Mouse (Mus musculus) kidney, postnatal 14 days (tissue): ENCODE measurements around the gene Slc16a9.

ENCODE experiments used
- DNase-seq: peaks from one replicate; pipeline ENCODE4 v3.0.0; 2022; ENCODE audit warnings: mixed read lengths

Slc16a9 gene

DNA sequence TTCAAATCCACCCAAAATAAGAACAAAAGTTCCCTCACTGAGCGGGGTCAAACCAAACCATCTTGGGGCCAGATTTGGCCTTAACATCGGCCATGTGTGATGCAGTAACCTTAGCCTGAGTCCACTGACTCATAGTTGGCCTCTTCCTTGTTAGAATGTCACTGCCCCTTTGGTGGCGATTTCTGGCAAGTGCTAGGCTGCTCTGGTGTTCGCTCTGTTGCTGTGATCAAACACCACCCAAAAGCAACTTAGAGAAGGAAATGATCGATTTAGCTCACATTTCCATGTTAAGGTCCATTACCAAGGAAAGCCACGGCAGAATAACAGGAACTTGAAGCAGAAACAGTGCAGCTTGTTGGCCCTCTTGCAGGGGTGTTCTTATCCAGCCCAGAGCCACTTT lies 5.9 kb downstream of the Slc16a9 start:
- DNase-seq = no peak

DNA sequence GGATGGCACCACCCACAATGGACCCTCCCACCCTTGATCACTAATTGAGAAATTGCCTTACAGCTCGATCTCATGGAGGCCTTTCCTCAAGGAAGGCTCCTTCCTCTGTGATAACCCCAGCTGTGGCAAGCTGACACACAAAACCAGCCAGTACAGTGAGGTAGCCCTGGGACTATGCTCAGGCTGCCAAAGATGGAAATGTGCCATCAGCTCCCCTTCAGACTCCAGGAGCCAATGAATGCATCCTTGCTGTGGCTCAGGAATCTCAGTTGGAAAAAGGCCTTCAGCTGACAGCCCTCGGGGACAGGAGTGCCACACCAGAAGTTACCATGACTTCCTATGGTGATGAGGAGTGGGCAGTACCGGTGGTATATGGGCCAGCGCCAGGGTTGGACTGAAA lies 9.8 kb downstream of the Slc16a9 start:
- DNase-seq = no peak

DNA sequence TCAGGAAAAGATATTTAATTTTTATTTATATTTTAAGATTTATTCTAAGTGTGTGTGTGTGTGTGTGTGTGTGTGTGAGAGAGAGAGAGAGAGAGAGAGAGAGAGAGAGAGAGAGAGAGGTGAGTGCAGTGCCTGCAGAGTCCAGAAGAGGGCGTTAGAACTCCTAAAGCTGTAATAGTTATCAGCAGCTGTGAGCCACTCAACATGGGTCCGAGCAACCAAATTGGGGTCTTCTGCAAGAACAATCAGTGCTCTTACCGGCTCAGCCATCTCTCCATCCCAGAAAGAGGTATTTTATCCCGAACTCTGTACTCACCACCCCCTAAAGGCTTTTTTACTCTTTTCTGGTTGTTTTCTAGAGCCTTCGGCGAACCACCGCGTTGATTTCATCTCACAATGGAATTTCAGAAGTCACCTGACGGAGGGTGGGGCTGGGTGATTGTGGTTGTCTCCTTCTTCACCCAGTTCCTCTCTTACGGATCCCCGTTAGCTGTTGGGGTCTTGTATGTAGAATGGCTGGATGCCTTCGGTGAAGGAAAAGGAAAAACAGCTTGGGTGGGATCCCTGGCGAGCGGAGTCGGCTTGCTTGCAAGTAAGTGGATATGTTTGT lies 10.8 kb downstream of the Slc16a9 start:
- no peak for DNase-seq

DNA sequence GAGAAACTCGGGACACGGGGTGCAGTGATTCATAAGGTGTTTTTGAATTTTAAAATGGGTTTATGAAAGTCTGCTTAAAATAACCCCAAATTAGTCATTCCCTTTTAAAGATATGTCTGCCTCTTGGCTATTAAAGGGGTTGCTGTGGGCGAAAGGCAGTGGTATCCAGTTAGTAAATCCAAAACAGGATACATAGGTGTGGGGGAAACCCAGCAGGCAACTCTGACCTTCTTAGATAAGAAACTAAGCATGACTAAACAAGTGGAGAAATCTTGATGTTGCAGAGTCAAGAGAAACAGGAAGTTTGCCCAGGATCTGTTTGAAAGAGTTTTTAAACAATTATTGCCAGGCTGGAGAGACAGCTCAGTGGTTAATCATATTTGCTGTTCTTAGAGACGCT lies 12.1 kb downstream of the Slc16a9 start:
- no peak for DNase-seq

DNA sequence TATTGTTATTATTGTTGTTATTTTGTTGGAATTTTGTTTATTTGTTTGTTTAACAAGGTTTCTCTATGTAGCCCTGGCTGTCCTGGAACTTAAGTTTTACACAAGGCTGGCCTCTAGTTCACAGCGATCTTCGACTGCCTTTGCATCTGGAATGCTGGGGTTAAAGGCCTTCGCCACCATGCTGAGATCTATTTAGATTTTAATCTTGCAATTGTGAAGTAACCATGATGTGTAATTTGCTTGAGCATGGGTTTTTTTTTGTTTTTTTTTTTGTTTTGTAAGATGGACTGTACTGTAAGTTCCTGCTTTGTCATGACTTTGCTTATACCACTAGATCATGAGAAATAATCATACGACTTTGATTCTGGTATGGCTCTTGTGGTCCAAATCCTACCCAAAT lies 16.0 kb downstream of the Slc16a9 start:
- no peak for DNase-seq

DNA sequence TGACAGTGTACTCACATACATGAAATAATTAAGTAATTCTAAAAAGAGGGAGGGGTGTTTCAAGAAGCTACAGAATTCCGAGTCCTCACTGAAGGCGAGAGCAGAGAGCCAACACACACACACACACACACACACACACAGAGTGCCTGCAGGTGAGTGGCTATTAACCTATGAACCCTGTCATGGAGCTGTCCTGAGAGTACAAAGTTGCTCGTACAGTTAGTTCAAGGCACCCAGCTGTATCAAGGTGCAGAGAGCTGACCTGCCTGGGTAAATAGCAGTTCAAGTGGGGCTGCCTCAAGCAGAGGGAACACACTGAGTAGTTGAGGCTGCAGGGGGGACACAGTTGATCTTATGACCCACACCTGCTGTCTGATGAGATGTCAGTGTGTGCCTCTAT lies 17.2 kb downstream of the Slc16a9 start:
- DNase-seq = peak; percentile 79

DNA sequence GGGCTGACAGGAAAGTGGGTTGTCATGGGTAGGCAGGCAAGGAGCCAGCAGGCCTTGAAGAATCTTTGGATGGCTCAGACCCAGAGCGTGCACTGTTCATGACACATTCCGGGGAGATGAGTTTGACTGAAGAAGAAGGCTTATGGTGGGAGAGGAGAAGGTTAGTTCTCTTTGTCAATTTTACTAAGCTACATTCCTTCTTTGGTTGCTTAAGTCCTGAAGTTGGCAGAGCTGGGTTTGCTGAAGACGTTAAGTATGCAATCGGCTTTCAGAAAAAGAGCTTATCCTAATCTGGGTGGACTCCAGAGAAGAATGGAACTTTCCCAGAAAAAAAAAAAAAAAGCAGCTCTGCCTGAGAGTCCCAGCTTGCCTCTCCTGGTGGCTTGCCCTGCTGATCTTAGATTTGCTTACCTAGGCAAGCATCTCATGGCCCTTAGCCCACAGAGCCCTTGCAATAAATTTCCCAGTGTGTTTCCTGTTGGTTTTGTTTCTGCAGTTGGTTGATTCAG lies 18.8 kb downstream of the Slc16a9 start:
- DNase-seq = peak; percentile 62

DNA sequence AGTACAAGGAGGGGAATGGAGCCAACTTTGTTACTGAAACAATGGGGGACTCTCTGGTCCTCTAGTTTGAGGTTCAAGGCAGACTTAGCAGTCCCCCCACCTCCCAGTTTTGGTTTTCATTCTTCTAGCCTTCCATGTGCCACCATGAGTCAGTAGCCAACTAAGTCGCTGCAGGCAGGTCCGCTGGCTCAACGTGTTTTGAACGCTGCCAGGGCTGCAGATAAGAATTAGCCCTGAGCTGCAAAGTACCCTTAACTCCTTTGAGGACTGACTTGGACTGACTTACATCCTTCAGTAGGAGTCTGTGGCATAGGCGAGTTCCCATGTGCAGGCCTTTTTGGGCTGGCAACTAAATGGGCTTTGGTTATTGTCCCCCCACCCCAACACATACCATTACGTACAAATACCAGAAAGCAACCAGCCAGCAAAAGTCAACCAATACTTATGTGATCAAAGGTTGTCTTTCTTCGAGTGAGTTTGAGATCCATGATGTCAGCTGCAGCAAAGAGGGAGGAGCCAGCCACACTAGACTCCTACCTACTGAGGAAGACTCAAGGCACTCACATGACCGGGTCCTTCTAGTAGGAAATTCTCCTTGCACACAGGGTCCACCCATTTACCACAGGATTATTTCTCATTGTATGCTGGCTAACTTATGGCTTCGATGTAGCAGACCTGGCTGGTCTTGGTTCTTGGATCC lies 19.6 kb downstream of the Slc16a9 start:
- no peak for DNase-seq

DNA sequence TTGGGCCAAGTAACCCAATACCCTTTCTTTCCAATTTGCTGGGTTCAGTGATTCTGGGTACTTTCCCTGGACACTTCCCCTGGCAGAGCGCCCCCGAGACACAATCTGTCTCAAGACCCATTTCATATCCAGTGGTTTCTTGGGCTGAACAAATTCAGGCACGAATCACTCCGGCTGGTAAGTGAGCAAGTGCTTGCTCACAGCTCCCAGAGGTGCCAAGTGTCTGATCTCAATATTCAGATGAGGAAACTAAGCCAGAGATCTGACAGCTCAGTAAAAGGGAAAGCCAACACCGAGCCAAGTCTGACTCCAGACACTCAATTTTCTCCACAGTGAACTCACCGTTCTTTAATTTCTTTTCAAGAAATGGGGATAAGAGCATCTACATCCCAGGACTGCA lies 21.6 kb downstream of the Slc16a9 start:
- no peak for DNase-seq

DNA sequence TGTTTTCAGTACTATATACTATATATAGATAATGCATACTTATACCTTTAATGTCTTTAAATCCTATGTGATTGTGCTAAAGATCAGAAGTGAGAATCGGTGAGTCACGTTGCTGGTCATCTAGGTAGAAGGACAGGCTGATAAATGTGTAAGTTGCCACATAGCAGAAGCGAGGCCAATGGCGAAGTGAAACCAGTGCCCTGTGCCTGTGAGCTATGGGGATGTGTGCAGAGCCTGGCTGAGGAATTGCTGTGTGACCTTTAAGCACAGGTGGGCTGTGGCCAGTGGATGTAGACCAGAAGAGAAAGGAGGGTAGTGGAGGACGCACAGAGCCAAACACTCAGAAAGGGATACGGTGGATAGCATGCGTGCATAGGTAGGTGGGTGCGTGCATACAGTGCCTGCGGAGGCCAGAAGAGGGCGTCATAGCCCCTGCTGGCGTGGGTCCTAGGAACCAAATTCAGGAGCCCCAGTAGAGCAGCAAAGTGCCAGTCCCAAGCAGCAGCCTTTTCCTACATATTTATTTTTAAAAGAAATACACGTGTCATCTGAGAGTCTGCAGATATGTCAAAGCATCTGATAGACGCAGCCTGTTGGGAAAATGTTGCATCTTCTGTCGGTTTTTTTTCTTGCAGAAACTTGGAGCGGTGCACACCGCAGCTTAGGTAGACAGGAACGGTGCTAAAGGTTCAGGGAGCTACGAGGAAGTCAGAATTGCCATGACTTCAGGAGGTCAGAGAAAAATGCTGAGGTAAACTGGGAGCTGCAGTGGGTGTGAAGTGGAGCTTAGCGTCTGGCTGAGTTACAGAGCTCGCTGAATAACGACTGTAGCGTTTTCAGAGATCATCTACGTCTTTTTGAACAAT lies 23.9 kb downstream of the Slc16a9 start:
- DNase-seq = no peak

DNA sequence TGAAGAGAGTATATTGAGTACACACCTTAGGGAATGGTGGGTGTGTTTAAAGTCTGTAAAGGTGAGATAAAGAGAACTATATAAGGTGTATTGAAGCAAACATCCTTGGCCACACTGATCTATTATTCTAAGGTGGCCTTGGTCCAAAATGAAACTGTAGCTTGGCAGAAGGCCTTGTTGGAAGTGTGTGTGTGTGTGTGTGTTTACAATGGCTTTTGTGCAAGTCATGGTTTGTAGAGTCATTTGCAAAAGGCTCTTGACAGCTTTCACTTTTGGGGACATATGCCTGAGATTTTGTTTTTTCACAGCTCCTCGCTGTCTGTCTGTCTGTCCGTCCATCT lies 24.5 kb downstream of the Slc16a9 start:
- no peak for DNase-seq

DNA sequence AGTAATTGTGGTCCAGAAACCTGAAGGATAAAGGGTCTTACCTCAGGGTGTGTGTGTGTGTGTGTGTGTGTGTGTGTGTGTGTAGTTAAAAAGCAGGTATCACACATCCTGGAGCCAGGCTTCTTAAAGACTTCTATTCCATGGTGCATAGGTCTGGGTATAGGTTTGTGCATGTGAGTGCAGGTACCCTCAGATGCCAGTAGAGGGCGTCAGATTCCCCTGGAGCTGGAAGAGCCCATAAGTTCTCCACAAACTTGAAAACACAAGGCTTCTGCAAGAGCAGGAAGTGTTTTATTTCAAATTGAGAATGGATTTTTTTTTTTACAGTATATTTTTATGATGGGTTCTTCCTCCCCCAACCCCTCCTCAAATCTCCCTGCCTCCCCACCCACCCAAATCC lies 31.8 kb downstream of the Slc16a9 start:
- no peak for DNase-seq

DNA sequence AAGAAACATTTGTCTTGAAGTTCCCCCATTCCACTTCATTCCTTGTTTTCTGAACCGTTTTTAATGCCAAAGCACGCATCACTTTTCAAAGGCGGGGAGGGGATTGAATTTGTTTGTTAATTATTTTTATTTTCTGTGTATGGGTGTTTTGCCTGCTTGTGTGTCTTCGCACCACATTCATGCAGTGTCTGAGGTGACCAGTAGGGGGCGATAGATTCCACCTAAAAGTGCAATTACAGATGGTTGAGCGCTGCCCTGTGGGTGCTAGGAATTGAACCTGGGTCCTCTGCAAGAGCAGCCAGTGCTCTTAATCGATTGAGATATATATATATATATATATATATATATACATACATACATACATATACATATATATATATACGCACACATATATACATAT lies 34.4 kb downstream of the Slc16a9 start:
- DNase-seq = no peak

DNA sequence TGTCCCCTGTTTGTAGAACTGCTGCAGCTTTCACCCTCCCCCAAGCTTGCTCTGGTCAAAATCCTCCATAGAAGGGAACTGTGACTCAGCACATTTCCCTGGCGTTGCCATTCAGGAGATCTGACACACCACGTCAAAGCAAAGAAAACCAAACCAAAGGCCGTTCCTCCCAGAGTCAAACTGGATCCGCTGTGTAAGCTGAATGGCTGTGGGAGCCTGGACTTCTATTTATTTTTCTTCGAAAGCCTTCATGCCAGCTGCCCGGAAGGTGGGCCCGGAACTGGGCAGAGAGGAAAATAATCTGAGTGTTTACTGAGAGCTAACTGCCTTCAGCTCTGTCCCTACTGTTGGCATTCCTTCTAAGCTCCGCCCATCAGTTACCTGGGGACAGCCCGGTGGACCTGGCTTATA lies 42.9 kb downstream of the Slc16a9 start:
- peak; percentile 72 for DNase-seq

DNA sequence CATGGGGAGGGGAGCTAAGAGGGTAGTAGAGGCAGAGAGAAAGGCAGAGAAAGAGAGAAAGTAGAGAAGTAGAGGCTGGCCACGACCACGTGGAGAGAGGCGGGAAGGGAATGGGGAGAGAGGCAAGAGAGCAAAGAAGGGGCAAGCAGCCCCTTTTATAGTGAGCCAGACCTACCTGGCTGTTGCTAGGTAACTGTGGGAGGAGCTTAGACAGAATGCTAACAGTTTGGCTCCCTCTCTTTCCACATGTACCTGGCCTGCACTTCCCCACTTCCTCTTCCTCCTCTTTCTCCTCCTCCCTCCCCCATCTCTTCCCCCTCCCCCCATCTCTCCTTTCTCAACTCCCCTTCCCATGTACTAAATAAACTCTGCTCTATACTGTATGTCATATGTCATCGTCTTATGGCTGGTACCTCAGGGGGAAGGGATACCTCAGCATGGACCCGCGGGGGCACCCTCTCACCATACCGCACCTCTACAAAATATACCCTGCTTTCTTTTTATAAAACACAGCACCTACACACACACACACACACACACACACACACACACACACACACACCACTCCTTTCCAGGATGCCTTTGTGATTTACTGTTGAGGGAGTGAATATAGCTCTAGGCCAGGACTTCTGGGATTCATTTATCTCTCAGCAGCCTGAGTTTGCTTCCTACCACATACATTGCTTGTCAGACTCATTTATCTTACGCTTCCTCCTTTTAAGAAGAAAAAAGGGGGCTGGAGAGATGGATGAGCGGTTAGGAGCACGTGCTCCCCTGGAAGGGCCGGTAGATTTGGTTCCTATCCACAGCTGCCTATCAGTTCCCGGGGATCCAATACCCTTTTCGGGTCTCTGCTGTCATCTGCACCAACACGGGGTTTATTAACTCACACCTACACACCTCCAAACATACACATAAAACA lies 43.8 kb downstream of the Slc16a9 start:
- DNase-seq = no peak

DNA sequence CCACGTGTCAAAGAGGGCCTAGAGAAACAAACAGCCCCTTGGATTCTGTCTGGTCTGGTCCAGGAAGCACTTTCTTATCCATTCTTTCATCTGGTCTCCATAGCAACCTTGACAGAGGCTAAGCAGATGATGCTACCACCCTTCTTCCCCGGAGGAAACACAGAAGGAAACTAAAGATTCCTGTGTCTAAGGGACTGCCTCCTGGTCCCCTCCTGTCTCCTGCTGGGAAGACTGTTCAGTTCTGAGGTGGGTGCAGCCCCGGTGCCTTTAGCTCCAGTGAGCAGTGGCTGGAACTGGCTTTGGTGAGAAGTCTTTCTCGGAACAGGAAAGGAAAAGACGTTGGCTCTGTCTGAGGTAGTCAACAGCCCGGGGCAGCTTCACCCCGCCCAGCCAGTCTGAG lies 47.1 kb downstream of the Slc16a9 start:
- DNase-seq = no peak

DNA sequence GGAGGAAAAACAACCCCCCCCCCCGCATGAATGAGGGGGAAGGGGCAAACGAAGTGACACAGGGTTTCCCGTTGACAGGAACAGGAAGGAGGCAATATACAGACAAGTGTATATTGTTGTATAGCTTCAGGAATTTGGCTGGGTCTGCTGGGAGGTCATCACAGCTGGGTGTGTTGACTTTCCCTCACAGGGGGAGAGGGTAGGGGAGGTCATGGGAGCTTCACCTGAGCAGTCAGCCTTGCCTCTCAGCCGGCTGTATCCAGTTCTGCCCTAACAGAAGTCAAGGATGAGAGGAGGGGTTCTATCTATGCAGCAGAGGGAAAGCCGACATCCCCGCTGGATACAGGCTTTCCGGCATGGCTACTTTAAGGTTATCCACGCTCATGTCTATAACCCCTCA lies 49.2 kb downstream of the Slc16a9 start:
- DNase-seq = no peak

DNA sequence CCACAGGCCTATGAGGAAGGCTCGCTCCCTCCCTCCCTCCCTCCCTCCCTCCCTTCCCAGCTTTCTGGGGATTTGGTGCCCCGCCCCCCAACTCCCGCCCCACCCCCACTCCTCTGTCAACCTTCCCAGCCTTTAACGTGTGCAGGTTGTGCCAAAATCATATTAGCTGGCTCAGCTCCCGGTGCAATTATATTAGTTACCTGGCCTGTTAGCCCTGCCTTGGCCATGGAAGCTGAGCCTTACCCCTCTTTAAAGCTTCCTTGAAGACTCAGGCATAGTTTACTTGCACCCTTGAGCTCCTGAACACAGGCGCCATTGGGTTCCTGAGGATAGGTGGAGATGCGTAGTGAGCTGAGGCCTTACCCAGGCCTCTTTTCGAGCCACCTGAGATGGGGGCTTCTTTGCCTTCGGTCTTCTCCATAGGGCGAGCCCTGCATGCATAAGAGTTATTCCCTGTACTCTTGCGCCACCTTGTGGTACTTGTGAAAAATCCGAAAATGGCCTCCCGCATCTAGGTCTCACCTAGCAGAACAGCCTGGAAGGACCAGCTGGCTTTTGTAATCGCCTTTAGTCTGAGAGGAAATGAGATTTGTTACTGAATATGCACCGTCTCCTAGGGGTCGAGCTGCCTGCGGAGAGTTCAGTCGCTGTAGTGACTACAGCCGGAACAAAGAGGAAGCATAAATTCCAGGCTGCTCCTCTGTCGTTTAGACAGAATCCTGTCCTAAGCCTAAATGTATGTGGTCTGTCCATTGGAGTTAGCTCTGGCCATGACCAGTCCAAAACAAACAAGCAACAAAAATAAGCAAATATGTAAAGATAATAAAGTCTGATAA lies 51.8 kb downstream of the Slc16a9 start:
- DNase-seq = peak; percentile 85

DNA sequence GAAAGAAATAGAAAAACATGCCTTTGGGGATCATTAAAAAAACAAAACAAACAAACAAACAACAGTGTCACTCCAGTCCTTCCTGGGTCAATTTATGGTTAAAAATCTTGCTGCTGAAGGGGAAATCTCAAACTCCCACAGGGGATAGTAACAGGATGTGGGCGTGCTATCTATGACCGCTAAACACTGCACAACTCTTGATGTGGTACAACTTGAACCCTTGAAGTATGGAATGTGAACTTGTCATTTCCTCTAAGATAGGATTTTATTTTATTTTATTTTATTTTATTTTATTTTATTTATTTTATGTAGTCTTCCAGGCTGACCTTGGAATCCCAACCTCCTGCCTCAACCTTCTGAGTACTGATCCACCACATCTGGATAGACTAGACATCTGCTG lies 54.2 kb downstream of the Slc16a9 start:
- DNase-seq = peak; percentile 41

DNA sequence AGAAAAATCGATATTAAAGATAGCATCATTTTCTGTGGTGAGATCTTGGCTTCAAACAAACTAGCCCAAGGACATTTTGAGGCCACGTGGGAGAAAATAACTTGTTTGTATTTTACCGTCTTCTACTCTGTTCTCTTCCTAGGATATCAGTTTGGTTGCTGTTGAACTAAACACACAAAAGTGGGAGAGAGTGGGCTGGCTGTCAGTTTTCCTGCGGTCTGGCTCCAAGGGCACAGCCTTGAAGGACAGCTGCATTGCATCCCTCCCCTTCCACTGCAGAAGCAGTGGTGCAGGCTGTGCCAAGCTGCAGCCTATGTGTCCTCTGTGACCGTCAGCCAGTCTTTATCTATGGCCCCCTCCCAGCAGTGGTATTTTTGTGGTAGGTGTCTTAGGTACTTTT lies 54.8 kb downstream of the Slc16a9 start:
- no peak for DNase-seq

DNA sequence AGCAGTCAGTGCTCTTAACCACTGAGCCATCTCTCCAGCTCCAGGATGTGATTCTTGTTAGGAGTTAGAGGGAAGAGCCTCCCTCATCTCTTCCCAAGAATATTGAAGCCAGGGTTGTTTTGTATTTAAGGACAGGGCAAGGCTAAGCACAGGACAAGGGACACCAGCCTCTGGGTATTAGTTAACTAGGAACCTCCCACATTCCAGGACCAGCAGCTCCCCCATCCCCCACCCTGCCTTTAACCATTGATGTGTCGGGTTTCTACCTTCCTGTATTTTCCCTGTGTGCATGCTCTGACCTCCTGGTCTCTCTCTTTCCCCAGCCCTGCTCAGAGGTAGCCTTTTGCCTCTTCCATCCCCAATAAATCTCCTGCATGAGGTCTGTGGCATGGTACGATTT lies 56.3 kb downstream of the Slc16a9 start:
- DNase-seq = peak; percentile 66

DNA sequence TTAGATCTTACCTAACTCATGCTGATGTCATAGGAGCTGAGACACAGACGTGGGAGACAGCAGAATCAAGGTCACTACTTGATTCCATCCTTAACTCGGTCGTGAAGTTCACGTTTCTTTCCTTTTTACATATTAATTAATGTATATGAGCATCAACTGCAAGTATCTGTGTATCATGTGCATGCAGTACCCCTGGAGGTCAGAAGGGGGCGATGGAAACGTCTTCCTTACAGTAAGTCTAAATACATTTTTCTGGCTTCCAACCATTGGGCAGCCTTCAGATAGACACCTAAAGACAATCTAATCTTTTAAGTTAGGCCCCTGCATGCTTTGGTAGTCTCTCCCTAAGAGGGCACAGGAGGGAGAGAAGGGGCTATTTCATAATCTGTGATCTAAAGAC lies 58.3 kb downstream of the Slc16a9 start:
- no peak for DNase-seq
